Mouse (Mus musculus) CH12F3 (cell line): ENCODE measurements at regions not wholly inside any gene's neighbourhood (a gene's known extent, or its start where the extent isn't known, plus 50 kb on each side); places are given as distances from the start of the nearest gene placed in this dataset.

Experiments used
- in situ Hi-C: fragments of 300-500 bp; cut with MboI; formaldehyde crosslinking; loops from 2 replicates; pipeline ENCODE4 v1.14.3; 2020; ENCODE audit warnings: low sequenced_read_pairs

DNA sequence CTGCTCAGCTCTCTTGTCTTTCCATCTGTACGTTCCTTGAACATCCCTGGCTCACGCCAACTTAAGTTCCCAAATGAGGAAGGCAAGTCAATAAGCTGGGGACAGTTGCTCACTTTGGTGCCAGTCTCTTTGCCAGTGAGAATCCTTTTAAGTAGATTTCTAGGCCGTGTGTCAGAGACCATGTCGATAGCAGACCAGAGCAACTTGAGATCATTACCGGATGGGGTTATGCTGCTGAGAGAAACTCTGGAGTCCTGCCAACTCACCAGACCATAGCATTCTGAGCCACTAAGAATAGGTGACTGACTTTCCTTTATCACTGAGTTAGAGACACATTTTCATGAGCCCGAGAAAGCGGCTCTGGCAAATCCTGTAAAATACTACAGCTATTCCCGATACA, 123.5 kb upstream of the Ado start:
- in situ Hi-C loops, result no loop called here

DNA sequence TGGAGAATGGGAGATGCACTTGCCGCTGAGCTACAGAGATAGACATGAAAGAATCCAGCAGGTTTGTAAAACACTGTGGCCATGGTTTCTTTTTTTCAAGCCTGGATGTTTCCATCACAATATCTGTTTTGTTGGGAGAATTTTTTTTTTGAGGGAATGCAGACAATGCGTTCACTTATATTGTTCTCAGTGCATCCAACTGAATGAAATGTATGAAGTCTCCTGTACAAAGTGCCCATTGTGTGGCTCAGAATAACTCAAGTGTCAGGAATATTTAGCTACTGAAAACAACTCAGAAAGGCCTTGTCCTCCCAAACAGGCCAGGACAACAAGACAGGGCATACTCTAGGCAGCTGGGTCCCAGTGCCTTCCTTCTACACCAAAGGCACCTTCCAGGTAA, 120.3 kb upstream of the Ado start:
- in situ Hi-C loops, result no loop called here

DNA sequence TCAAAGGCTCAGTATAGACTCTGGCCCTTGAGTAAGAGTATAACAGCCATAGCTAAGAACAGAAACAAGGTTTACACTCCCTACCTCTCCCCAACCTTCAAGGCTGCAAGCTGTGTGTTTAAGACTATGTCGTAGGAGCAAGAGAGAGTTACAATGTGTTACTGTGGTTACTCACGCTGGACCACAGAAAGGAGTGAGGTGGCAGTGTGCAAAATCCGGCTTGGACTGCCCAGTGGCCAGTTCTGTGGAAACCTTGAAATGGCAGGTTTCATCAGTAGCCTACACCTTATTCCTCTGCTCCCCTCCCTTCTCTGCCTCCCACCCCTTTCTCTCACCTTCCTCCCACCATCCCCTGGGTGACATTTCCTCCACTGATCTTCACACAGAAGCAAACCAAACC, 114.3 kb upstream of the Ado start:
- in situ Hi-C loops, result no loop called here

DNA sequence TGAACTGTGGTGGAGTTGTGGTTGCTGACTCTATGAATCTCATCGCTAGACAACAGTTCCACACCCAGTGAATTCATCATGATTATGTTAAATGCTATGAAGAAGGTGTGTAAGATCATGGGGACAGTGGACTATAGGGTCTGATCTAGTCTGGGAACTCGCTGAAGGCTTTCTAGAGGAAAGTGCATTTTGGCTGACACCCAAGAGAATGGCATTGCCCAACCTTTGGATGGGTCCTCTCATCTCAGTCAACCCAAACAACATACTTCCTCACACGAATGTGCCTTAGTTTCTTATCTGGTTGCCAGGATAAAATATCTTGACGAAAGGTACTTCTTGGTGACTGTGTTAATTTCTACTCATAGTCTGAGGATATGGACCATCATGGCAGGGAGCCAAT, 112.9 kb upstream of the Ado start:
- in situ Hi-C loops, result no loop called here

DNA sequence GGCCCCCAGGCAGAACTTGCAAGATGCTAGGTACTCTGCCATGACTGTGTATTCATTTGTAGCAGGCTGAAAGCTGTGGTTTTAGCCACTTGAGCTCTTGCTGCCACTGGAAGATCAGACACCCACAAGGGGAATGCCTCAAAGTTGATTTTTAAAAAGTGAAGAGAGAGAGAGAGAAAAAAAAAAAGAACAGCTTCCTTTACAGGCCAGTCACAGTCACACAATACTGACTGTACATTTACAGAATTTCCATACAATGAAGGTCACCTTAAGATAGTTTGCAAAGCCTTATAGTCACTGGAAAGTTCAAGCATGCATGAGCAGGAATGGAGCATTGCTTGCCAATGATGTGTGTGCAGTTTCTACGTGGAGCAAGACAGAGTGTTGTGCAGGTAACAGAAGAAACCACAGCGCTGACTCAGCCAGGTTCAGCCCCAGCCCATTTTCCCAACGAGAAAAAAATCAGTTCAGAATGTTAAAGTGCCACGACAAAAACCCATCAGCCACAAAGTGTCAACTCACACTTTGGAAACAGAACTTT, 109.3 kb upstream of the Ado start:
- in situ Hi-C loops, result no loop called here

DNA sequence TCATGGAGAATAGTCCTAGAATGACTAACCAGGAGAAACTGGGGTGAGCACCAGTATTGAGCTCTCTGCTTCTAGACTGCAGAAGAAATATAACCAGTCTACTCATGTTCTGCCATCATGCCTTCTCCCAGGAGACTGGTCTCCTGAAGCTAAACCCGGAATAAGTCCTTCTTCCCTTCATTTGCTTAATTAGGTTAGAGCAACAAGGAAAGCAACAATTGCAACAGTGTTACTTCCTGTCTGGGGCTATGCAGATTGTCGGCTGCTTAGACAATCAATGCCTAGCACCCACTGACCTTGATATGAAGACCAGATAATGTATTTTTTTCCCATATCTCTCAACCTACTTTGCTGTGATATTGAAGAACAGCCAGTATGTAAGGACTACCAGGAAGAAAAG, 108.5 kb upstream of the Ado start:
- in situ Hi-C loops, result no loop called here

DNA sequence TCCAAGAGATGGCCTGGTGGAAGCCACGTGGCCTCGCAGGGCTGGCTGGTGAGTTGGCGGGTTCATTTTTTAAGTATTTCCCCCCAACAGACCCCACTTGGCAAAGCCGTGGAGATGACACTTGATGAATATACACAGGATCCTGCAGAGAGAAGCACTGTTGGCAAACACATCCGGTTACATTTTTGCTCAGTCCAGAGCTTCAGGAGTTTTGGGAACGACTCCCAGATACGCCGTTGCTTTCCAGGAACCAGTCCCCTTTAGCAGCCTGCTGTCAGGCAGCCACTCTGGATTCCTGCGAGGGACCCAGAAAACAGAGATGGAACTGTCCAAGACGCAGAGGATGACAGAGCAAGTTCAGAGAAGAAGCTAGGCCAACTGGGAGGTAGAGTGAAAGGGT, 105.8 kb upstream of the Ado start:
- in situ Hi-C loops, result no loop called here

DNA sequence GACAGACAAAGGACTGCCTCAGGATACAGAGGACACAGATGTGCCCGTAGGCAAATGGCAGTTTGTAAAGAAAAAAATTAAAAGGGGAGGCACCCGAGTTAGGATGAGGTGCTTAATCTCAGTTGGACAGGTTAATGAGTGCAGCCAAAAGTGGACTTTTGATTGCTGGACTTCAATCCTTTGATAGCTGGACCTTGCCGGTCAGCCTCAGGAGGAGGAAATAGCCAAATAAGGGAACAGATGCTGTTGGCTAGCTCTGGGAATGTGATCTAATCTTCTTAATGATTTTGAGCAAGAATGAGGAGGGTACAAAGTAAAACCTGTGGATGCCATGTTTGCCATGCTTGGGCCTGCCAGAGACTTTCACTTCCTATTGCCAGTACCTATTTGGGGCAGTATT, 103.5 kb upstream of the Ado start:
- in situ Hi-C loops, result no loop called here

DNA sequence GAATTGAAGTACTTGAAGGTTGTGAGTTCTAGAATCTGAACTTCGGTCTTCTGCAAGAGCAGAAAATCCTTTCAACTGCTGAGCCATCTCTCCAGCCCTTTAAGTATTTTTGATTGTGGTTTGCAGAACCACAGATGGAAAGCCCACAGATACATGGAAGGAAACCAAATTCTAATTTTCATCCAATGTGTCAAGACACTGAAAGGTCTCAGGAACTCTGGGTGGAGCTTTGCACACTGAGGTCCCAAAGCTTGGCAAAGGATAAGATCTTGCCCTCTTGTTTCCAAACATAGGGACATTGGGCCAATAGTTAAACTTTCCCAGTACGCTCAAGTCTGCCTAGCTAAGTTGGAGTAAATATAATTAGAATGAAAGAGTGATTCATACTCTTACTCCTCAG, 102.6 kb upstream of the Ado start:
- in situ Hi-C loops, result no loop called here

DNA sequence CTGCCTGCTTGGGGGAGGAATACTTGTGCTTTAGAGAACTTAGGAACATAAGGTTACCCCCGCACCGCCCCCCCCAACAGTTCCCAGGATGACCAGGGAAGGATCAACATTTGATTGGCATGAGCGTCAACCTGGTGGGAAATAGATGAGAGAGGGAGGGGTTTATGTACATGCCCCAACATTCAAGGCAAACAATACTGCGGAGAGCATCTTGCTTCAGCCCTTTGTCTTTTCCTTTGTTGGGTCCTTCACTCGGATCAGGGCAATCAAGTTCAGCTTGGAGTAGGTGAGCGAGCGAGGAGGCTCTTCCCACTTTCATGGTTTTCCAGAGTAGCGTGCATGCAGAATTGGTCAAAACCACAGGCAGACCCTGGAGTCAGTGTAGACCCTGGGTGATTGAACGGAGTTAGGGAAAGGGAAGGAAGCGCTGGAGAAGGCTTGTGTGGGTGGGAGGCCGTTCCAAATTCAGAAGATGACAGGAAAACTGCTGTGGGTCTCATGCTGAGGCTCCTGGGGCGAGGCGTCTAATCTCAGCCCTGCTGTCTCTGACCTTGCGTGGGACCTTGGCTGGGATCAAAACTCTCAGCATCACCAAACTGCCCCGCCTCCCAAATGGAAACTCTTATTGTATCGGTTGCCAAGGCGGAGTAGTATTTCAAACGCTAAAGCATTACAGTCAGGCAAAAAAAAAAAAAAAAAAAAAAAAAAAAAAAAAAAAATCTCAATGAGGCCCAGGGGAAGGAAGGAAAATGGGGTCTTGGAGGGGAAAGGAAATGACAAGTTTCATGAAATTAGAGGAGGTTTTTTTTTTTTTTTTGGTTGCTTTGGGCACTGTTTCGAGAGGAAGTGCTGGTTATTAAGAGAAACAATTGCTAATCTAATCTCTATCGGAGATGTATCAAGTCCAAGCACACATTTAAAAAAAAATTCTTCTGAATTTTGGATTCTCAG, 99.3 kb upstream of the Ado start:
- in situ Hi-C loops, result no loop called here

DNA sequence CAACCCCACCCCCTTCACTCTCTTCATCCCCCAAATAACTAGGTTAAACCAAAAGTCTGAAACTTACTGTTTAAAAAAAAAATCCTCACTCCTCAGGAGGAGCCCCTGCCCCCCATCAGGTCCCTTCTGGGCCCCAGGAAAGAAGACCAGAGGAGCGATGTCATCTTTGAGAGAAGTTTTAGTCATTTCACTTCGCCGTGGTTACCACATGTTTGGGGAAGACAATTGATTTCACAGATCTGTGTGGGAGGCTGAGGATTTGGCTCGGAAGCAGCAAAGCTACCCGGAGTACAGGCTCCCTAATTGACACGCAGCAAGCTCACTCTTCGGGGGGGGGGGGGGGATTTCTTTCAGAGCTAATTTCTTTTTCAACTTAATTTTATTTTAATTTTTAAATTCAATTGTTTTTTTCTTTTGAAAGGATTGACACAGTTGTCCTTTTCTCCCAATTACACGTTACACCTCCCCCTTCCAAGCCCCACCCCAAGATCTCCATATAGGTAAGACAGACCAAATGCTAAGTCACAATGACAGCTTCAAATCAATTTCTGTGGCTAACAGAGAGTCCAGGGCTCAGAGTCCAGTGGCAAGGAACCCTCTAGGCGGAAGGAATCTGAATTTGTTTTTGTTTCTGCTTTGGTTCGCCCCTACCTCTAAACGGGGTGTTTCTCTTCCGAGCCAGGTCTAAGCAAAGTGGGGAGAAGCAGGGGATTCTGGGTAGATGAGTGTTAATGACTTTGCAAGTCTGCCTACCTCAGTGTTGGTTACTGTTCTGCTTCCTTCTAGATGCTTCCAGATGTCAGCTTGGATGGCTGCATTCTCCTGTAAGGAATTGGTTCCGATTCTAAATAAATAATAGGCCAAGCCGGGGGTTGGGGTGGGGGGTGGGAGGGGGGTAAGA, 98.2 kb upstream of the Ado start:
- in situ Hi-C loops, result no loop called here

DNA sequence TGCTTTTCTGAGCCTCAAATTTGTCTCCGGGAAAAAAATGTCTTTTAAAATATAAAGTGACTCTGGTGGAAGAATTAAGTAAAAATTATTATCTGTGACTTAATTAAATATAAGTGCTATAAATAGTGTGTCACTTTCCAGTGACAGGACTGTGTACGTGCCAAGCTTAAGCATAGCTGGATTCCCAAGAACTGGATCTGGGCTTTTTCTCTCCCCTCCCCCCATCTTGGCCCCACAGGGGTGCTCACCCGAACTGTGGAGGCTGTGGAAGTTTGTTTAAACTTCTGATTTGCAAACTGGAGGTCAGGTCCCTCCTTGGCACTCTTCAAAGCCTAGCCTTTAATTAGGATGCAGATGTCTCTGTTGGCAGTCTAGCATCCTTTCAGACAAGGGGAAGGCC, 97.1 kb upstream of the Ado start:
- in situ Hi-C loops, result no loop called here

DNA sequence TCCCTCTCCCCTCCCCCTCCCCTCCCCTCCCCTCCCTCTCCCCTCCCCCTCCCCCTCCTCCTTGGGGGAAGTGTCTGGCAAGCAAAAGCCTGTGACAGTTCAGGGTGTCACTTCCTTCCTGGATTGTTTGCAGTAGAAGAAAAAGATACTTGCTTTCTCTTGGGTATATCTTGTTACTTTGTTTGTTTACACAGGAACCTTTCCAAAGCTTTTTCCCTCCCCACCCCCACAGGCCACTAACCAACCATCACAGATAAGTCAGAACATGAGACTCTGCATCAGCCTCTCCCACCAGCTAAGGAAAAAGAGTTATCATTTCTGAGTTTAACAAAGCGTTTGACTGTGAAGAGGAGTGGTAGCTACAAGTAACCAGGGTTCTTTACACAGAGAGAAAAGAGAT, 95.5 kb upstream of the Ado start:
- in situ Hi-C loops, result no loop called here

DNA sequence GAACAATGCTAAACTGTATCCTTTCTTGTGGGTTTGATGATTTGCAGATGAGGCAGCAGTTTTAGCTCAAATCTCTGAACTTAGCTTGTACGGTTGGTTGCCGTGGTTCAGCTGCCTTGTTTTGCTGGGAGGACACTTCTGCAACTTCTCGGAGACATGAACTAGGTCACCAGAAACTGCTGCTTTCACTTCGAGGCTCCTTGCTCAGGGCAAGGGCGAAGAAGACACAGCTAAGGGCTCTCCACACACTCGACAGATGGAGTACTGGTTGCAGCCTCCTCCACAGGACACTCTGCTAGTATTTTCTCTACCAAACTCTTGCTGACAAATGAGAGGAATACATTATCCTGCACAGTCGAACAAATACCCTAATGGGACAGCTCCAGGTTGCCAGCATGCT, 94.9 kb upstream of the Ado start:
- in situ Hi-C loops, result no loop called here

DNA sequence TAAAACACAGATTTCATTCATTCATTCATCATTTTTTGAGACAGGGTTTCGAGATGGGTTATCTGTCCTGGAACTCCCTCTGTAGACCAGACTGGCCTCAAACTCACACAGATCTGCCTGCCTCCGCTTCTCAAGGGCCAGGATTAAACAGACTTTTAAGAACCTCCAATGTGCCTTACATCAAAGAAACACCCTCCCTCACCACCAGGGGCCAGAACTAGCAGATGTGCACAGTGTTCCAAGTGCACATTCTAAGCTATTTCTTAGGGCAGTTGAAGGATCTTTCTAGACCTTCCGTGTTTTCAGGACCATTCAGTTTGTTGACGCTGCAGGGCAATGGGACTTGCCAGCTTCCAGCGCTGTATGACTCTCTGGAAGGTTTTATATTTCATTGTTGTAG, 88.6 kb upstream of the Ado start:
- in situ Hi-C loops, result loop anchor here (10.0 kb wide), 1 partner anchor 323 kb away; no protein-coding TSS in a partner anchor

DNA sequence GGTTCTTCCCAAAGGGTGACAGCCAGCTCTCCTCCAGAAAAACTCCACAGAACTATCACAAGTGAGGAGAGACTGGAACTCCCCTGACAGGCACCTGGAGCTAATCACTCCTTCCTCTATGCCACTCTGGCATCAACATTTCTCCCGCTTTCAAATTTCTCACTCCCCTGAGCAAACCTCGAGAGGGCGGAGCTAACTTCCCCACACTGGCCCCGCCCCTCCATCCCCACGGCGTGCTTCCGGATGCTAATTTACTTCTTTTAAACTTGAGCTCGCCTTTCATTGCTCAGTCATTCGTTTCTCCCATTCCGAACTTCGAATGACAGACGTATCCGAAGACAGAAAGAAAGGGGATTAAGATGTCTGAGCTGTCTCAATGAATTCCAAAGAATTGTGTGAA, 87.8 kb upstream of the Ado start:
- in situ Hi-C loops, result loop anchor here (10.0 kb wide), 1 partner anchor 322 kb away; no protein-coding TSS in a partner anchor

DNA sequence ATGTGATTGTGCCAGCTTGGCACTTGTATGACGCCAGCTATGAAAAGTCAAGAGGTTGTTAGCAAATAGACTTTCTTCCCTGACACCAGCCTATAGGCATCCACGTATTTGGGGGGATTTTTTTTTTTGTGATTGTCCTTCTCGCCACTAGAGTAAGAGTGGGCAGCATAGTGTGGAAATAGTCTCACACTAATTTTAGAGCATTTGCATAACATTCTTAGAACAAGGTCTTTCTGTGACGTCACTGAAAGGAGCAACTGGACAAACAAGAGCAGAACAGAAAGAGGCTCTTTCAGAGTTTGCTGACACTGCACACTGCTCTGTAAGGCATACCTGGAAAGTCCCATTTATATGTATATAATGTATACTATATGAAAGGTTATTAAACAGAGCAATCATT, 86.0 kb upstream of the Ado start:
- in situ Hi-C loops, result loop anchor here (10.0 kb wide), 1 partner anchor 320 kb away; no protein-coding TSS in a partner anchor

DNA sequence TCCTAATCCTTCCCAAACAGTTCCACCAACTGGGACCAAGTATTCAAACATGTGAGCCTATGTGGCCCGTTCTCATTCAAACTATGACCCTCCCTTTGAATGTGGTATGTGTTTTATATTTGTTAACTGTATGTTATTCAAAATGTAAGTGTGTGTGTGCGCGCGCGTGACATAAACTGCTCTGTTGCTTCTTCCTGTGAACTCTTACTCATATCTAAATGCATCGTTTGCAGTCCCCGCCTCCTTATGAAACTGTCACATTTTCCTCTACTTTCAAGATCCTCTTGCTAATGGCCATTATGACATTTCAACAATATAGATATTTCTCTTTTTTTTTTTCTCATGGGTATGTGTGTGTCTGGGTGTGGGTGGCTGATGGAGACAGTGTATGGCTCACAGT, 84.3 kb upstream of the Ado start:
- in situ Hi-C loops, result loop anchor here (10.0 kb wide), 1 partner anchor 318 kb away; no protein-coding TSS in a partner anchor

DNA sequence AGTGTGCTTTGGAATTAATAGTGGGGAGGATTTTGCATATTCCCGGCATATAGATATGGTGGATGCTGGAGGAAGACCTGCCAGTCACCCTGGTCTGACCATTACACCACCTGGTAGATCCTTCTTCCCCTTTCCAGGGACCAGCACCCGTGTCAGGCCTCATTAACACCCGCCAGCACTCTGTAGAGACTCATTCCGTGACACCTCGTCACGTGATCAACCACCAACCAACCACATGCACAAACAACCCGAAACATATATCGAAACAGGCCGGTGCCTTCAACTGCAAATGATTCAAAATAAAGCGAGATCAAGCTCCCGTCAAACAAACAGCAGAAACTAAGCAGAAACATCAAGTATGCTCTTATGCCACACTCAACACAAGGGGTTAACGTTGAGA, 74.6 kb upstream of the Ado start:
- in situ Hi-C loops, result no loop called here

DNA sequence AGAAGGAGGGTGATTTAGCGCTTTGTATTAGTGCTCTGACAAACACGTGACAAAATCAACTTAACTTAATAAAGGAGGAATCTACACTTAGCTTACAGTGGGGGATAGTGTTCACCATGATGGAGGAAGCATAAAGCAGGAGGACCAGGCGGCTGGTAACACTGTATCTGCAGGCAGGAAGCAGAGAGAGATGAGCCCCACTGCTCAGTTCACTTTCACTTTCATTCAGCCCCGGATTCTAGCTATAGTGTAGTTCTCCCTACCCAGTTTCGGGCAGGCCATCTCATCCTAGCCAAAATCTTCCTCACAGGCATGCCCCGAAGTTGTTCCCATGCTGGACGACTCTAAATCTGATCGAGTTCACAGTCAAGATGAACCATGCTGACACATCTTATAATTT, 71.3 kb upstream of the Ado start:
- in situ Hi-C loops, result no loop called here

DNA sequence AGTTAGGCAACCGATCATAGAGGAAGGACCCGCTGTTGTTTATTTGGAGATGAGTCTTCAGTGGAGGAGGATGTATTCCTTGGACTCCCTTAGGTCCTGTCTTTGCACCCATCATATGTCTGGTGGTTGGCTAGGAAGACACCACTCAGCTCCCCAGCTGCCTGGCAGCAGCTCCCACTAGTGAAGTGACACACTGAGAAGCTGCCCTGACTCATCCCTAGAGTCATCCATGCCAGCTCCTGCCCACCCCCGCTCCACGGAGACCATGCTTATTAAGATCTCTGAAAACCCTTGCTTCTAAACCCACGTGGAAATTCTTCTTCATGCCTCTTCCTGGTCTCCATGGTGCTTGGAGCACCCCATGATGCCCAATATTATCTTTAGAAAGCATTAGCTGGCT, 69.4 kb upstream of the Ado start:
- in situ Hi-C loops, result no loop called here
